Mouse (Mus musculus) T-helper 17 cell (primary cell): ENCODE measurements around the gene Syce2.

Experiments
- in situ Hi-C, 2 experiments: fragments of 300-600 bp; cut with MboI, MseI; formaldehyde crosslinking; loops; 1 replicate in 1 of 2; 2 replicates in 1 of 2; pipeline ENCODE4 v1.15.1; 2025; ENCODE audit warnings: high pct_unique_total_duplicates in 2 of 2

The Syce2 gene

DNA sequence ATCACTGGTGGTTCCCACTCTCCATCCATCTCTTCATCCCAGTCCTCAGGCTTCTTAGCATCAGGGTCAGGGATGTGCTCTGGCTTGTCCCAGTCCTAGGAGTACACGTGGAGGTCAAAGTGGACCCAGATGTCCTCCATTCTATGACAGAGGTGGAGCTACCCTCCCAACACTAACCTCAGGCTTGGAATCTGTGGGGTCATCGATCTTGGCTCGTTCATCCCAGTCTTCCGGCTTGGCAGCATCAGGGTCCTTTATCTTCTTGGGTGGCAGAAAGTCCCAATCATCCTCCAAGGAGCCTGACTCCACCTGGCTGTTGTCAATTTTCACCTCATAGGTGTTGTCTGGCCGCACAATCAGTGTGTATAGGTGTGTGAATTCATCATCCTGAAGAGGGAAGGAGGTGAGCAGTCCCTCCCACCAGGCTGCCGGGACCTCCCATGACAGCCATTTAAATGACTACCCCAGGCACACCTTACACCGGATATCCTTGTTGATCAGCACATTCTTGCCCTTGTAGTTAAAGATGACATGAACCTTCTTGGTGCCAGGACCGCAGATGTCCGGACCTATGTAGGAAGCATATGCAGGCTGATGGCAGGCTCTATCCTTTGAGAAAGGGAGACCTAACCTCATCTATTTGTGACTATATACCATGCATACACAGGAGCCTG lies 27.4 kb upstream of the Syce2 start:
- in situ Hi-C loops: no loop called here

DNA sequence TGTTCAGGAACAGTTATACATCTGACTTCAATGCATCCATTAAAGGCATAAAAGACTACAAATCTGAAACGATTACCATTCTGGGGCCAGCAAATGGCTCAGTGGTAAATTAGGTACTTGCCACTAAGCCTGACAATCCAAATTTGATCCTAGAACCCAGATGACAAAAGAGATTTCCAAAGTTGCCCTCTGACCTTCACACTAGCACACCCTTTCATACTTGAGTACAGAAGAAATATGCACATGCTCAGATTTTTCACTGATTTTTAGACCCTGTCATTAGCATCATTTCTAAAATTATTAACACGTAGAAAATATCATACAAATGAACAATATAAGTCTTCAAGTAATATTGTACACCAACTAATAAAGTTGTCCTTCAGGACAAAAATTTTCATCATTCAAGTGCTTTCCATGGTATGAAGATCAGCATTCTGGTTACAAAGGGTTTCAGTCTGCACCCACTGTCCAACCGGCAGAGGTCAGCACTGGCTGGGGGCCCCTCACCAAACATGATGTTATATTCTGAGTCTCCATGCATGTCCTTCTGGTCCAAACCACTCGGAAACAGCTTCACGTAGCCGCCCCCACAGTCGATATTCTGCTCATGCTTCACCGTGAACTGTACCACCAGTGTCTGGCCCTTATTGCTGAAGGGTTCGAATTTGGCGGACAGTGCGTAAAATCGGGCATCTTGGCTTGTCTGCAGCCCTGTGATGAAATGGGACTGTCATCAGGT lies 26.4 kb upstream of the Syce2 start:
- in situ Hi-C loops: no loop called here

GRCm38 (mm10) chr8:84846094-84846721 lies 25.7 kb upstream of the Syce2 start:
- in situ Hi-C loops: no loop called here

DNA sequence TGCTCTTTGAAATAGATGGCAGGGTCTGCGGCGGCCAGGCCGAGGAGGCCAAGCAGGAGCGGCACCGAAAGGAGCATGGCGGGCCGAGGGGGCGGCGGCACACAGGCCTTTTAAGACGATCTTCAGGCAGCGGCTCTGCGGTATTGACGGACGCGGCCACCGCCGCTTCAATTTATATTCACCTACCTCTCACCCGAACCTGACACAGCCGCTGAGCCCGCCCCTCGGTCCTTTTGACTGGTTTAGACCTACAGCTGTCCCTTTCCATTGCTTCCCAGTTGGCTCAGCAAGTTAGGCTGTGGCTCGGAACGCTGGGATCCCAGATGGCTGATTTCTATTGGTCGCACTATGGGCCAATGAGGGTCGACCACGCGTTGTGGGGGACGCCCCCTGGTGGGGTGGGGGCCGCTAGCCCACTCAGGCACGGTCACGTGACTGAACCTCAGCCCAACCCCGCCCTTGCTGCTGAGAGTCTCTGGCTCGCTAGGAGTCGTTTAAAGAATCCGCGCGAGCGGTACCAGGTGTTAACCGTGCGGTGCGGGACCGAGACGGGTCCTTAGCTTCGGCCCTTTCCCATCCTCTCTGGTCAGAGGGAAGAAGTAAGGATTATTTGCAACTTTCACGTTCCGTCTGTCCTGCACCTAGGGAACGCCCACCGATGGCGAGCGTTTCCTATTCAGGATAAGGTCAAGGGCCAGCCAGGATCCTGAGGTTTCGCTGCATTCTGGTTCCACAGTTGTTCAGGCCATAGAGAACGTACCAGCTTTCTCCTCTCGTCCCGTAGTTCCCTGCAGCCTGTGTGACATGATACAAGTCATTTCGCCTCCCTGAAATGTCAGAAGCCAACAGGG lies 25.0 kb upstream of the Syce2 start, which contains the start of gene Calr:
TSS of gene Calr (minus strand) at position 213 of the 851 bp plus-strand sequence.
- in situ Hi-C loops: no loop called here

GRCm38 (mm10) chr8:84847684-84848435 lies 24.1 kb upstream of the Syce2 start:
- in situ Hi-C loops: no loop called here

DNA sequence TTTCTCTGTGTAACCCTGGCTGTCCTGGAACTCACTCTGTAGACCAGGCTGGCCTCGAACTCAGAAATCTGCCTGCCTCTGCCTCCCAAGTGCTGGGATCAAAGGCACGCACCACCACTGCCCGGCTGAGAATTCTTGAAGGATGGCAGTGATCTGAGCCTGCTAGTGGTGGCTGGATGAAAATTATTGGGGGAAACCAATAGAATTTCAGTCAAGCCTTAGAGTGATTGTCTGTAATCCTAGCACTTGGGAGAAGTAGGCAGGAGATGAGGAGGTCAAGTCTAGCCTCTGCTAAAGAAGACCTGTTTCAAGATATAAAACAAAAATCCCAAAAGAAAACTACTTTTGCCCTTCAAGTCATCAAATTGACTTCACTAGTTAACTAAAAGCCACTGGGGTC lies 15.5 kb upstream of the Syce2 start:
- in situ Hi-C loops: no loop called here

DNA sequence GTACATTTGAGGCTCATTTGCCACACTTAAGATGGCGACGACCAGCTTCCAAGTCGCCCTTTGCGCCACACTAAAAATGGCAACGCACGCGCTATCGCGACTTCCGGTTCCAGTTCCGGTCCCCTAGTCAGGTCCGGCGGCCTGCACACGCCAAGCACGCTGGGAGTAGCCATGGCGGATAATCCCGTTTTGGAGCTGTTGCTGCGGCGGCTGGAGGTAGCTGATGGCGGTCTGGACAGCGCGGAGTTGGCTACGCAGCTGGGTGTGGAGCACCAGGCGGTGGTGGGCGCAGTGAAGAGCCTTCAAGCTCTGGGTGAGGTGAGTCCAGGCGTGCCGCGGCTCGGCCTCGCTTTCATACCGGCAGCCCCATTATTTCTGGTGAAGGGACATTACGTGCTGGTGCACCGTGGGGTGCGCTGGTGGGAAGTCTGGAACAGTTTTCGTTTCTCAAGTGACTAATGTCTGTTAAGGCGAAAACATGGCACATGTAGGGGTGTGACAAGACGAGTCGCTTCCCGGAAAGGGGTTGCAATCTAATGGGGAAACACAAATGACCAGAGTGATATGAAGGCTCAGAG lies 15.0 kb upstream of the Syce2 start, which contains the start of gene Farsa:
TSS of gene Farsa (plus strand) at position 126 of the 578 bp plus-strand sequence.
- in situ Hi-C loops: no loop called here

DNA sequence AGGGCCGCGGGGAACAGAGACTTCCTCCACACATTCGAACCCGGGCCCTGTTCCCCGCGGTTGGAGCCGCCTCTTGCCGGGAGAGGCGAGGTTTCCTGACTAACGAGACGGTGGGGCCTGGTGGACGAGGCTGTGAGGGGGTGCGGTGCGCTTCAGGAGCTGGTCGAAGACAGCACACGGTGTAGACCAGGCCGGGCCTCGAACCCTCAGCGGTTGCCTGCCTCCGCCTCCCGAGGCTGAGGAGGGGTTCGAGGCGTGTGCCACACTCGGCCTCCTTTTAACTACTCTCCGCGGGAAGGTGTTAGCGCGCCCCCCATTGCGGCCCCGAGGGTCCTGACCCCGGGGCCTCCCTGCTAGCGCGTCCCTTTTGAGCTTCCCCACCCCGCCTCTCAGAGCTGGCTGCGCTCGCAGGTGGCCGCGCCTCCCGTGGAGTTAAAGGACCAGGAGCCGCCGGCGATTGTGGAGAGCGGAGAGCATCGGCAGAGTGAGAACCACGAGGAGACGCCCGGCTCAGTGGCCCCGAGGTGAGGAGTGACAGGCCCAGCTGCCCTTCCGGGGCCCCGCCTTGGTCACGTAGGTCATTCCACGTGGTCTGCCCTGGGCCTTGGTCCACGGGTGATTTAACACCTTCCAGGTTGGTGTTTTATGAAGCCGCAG lies 526 bp downstream of the Syce2 start:
- in situ Hi-C loops: no loop called here

- in situ Hi-C loops: no loop called here
Observed at GRCm38 (mm10) chr8:84873016-84873415, 1.1 kb downstream of the Syce2 start.

DNA sequence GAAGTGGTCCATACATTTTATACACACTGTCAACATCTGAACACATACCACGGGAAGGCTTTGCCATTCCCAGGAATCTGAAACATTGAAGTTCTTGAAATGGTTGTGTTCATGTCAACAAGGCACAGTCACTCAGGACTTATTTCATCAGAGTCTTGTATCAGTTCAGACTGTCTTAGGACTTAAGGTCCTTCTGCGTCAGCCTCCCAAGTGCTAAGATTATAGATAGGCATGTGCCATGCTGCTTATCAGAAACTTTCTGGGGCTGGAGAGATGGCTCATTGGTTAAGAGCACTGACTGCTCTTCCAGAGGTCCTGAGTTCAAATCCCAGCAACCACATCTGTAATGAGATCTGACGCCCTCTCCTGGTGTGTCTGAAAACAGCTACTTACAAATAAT lies 2.4 kb downstream of the Syce2 start:
- in situ Hi-C loops: no loop called here

DNA sequence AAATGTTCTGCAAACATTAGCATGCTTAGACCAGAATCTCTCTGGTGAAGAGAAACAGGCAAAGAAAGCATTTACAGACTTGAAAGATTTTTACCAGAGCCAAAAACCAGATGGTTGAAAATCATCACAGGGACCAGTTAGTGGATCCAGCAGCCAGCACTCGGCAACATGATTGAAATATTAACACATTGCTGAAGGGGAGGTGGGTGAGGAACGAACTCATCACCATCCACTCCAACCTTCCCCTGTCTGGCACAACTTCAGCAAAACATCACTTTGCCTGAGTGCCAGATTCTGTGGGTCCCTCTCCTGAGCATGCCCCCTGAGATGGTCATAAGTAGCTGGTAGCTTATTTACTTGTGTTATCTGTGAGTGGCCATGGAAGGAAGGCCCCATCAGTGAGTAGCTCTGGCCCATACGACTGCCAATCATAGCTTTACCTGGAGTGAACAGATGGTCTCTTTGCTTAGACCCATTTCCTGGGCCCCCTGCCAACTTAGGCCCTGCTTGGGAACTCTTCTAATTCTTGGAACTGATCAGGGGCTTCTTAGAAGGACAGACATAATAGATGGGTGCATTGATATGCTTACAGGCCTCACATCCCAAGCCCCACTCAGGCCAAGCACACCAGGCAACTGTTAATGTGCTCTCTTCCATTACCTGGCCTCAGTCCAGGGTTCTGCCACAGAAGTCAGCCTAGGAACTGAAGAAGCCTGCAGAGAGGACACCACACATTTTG lies 5.6 kb downstream of the Syce2 start:
- in situ Hi-C loops: no loop called here

GRCm38 (mm10) chr8:84878915-84879314 lies 7.0 kb downstream of the Syce2 start:
- in situ Hi-C loops: no loop called here

- in situ Hi-C loops: no loop called here
Observed at GRCm38 (mm10) chr8:84884728-84885127, 12.8 kb downstream of the Syce2 start.

DNA sequence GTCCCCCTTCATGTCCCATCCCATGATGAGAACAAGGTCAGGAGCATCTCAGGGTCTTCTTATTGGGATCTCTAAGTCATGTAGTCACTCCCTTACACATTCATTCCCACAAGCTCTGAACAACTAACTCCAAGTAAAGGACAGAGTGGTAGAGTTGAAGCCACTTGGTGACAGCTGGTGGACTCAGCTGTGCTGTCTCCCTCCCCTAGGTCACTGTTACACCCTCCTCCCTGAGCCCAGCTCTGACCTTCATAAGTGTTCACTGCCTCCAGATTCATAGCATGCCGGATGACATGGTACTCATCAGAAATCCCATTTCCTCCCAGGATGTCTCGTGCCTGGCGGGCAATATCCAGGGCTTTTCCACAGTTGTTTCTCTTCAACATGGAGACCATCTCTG lies 16.4 kb downstream of the Syce2 start:
- in situ Hi-C loops: no loop called here

GRCm38 (mm10) chr8:84889141-84889540 lies 17.2 kb downstream of the Syce2 start:
- in situ Hi-C loops: no loop called here

- in situ Hi-C loops: no loop called here
Observed at GRCm38 (mm10) chr8:84892993-84893708, 21.2 kb downstream of the Syce2 start.

GRCm38 (mm10) chr8:84893709-84894134 lies 21.8 kb downstream of the Syce2 start, which contains the start of gene Gcdh:
Gene Gcdh (minus strand): TSS chr8:84893921.
- in situ Hi-C loops: no loop called here

DNA sequence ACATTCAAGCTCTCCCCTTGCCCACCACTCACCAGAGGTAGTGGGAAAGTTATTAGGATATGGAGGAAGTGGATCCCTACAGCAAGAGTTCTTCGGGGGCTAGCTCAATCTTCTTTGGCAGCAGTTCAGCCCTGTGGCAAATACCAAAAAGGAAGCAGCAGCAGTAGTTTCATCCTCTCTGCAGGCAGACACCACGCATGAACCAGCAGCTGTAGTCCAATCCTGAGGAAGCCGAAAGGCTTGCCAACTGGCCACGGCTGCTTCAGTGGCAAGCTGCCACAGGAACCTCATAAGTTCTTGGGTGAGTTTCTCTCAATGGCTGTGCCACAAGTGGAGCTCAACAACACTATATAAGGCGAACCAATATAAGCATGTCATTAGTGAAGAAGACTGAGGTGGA lies 24.1 kb downstream of the Syce2 start:
- in situ Hi-C loops: no loop called here

DNA sequence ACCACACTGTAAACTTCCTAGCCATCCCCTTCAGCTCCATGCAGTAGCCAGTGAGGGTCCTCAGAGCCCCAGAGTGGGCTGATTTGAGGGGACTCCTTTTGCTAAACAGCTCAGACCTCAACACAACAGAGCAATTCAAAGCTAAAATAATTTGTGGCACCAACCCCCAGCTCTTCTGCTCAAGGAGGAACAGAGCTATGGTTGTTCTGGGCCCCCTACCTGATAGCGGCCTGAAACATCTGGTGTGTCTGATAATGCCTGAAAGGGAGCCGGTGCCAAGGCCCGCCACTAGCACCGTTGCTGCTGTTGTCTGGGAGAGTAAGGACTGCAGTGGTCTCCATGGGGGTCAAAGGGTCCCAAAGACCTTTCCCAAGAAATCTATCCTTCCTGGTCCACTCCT lies 29.2 kb downstream of the Syce2 start:
- in situ Hi-C loops: no loop called here
